Mouse (Mus musculus) cerebellum, postnatal 36 days (tissue): ENCODE results near the gene Rnf182.

Experiments used
- DNase-seq, 2 experiments: peaks; one replicate each; pipeline ENCODE4 v3.0.0; 2021 to 2022; ENCODE audit warnings: mixed read lengths in 2 of 2

Gene Rnf182

GRCm38 (mm10) chr13:43614667-43615066 lies 843 bp upstream of the Rnf182 start:
- no peak for DNase-seq

- DNase-seq = no peak
Observed at GRCm38 (mm10) chr13:43615194-43615576, 325 bp upstream of the Rnf182 start.

- peak; percentile 57 to 74 for DNase-seq
Observed at GRCm38 (mm10) chr13:43616551-43616950, 1.0 kb downstream of the Rnf182 start.

- no peak for DNase-seq
Observed at GRCm38 (mm10) chr13:43619550-43620175, 4.2 kb downstream of the Rnf182 start.

GRCm38 (mm10) chr13:43627922-43628321 lies 12.4 kb downstream of the Rnf182 start:
- DNase-seq = no peak

- peak; percentile 94 to 98 for DNase-seq
Observed at GRCm38 (mm10) chr13:43629785-43630184, 14.3 kb downstream of the Rnf182 start.

- DNase-seq = no peak
Observed at GRCm38 (mm10) chr13:43631266-43631665, 15.8 kb downstream of the Rnf182 start.

GRCm38 (mm10) chr13:43633024-43633423 lies 17.5 kb downstream of the Rnf182 start:
- no peak for DNase-seq

- peak in 1 of 2 experiments; percentile 45 for DNase-seq
Observed at GRCm38 (mm10) chr13:43637720-43638119, 22.2 kb downstream of the Rnf182 start.

- DNase-seq = no peak
Observed at GRCm38 (mm10) chr13:43644991-43645390, 29.5 kb downstream of the Rnf182 start.

- DNase-seq = peak in 1 of 2 experiments; percentile 31
Observed at GRCm38 (mm10) chr13:43648556-43648955, 33.0 kb downstream of the Rnf182 start.

GRCm38 (mm10) chr13:43651277-43651676 lies 35.8 kb downstream of the Rnf182 start:
- DNase-seq = no peak

- DNase-seq = no peak
Observed at GRCm38 (mm10) chr13:43654091-43654490, 38.6 kb downstream of the Rnf182 start.

GRCm38 (mm10) chr13:43663225-43663624 lies 47.7 kb downstream of the Rnf182 start:
- no peak for DNase-seq

GRCm38 (mm10) chr13:43666130-43666529 lies 50.6 kb downstream of the Rnf182 start:
- DNase-seq = no peak

GRCm38 (mm10) chr13:43666920-43667319 lies 51.4 kb downstream of the Rnf182 start:
- DNase-seq = no peak

GRCm38 (mm10) chr13:43677159-43677882 lies 61.8 kb downstream of the Rnf182 start:
- DNase-seq = no peak

- DNase-seq = no peak
Observed at GRCm38 (mm10) chr13:43677883-43678244, 62.4 kb downstream of the Rnf182 start.

GRCm38 (mm10) chr13:43684499-43684994 lies 69.0 kb downstream of the Rnf182 start:
- peak; percentile 82 to 87 for DNase-seq

GRCm38 (mm10) chr13:43688065-43688464 lies 72.6 kb downstream of the Rnf182 start:
- no peak for DNase-seq

- no peak for DNase-seq
Observed at GRCm38 (mm10) chr13:43691755-43692154, 76.2 kb downstream of the Rnf182 start.

- no peak for DNase-seq
Observed at GRCm38 (mm10) chr13:43695521-43695920, 80.0 kb downstream of the Rnf182 start.

GRCm38 (mm10) chr13:43696011-43696410 lies 80.5 kb downstream of the Rnf182 start:
- DNase-seq = no peak

GRCm38 (mm10) chr13:43698506-43698905 lies 83.0 kb downstream of the Rnf182 start:
- peak; percentile 78 for DNase-seq
